Mouse (Mus musculus) stomach, embryonic 14.5 days (tissue): Measurements from ENCODE around the gene Tle1. TPM values are rescaled to one million over a fixed set of nuclear protein-coding genes. Genes with fewer than 3 reads are reported as not detected.

Experiments
- ATAC-seq: fragments of 200-750 bp; cut with Nextera tagmentation; 2 replicates; pipeline ENCODE4 v1.8.0; 2017; ENCODE audit warnings: low read depth, moderate TSS enrichment; ENCODE audit not compliant: insufficient number of reproducible peaks, insufficient read depth, low FRiP score
- H3K27ac ChIP-seq: fragments of 300-500 bp; sonication (generic); 2 replicates; pipeline ENCODE4 v1.5.1; 2014; ENCODE audit warnings: mild to moderate bottlenecking, low read length, moderate library complexity, mixed read lengths
- H3K27me3 ChIP-seq: fragments of 300-500 bp; sonication (generic); 2 replicates; pipeline ENCODE4 v1.6.1; 2014; ENCODE audit warnings: low read length, control low read depth, mixed read lengths; ENCODE audit not compliant: control insufficient read depth, insufficient read depth
- H3K36me3 ChIP-seq: fragments of 300-500 bp; sonication (generic); 2 replicates; pipeline ENCODE4 v1.6.1; 2014; ENCODE audit warnings: mild to moderate bottlenecking, control low read depth, low read length, moderate library complexity, mixed read lengths; ENCODE audit not compliant: control insufficient read depth, insufficient read depth
- H3K4me1 ChIP-seq: fragments of 300-500 bp; sonication (generic); 2 replicates; pipeline ENCODE4 v1.6.1; 2014; ENCODE audit warnings: low read length, control low read depth, mixed read lengths; ENCODE audit not compliant: control insufficient read depth, insufficient read depth
- H3K4me2 ChIP-seq: fragments of 300-500 bp; sonication (generic); replicated peaks from 2 replicates; pipeline ENCODE4 v1.6.1; 2014; ENCODE audit warnings: low read depth, low read length, control low read depth
- H3K4me3 ChIP-seq: fragments of 300-500 bp; sonication (generic); 2 replicates; pipeline ENCODE4 v1.5.1; 2014; ENCODE audit warnings: low read depth, low read length, control low read depth
- H3K9ac ChIP-seq: fragments of 300-500 bp; sonication (generic); replicated peaks from 2 replicates; pipeline ENCODE4 v1.6.1; 2014; ENCODE audit warnings: low read depth, mild to moderate bottlenecking, control low read depth, low read length, moderate library complexity, mixed read lengths
- H3K9me3 ChIP-seq: fragments of 300-500 bp; sonication (generic); 2 replicates; pipeline ENCODE4 v1.6.1; 2016; ENCODE audit warnings: low read depth, low read length, control low read depth; ENCODE audit not compliant: control insufficient read depth
- WGBS: fragments of 180-500 bp; shearing (Covaris S2); extraction: QIAGEN DNeasy Blood & Tissue Kit; methylation state at CpG from one replicate; pipeline ENCODE4 v1.1.7; 2014; 5-methylcytosine and 5-hydroxymethylcytosine counted together
- polyA plus RNA-seq: library from polyadenylated mRNA; unstranded; fragments of >200 nt; fragmentation: Nextera tagmentation; extraction: Ambion mirVana; gene quantifications from 2 replicates; pipeline ENCODE4 v1.2.1, GENCODE M21; 2014

The Tle1 gene
- polyA plus RNA-seq, 1 experiment from 2014 or later, result 25.8 TPM

GRCm38 (mm10) chr4:72127596-72127995, 73.1 kb downstream of the Tle1 start:
- H3K36me3 ChIP-seq, result peaks cover 4% of the 10 kb centered on the region; the same call in 1 of the 2 replicates
- ATAC-seq, result no peak
- WGBS, result 73% methylated on average over 2 of the region's 2 CpGs

GRCm38 (mm10) chr4:72124790-72125189, 75.9 kb downstream of the Tle1 start:
- no peak overlapping the region for H3K9ac ChIP-seq
- H3K27ac ChIP-seq, result no peak overlapping the region
- H3K4me2 ChIP-seq, result no peak overlapping the region
- ATAC-seq, result no peak
- H3K4me1 ChIP-seq, result no peaks in the 10 kb centered on the region
- no peak overlapping the region for H3K4me3 ChIP-seq
- WGBS, result 84% methylated on average over 5 of the region's 5 CpGs
- H3K36me3 ChIP-seq, result peaks cover 4% of the 10 kb centered on the region; the same call in 1 of the 2 replicates
- H3K27me3 ChIP-seq, result no peaks in the 10 kb centered on the region
- H3K9me3 ChIP-seq, result no peaks in the 10 kb centered on the region

More at GRCm38 (mm10) chr4:72127596-72127995, 73.1 kb downstream of the Tle1 start:
- H3K27me3 ChIP-seq, result no peaks in the 10 kb centered on the region
- no peak overlapping the region for H3K27ac ChIP-seq
- no peak overlapping the region for H3K4me2 ChIP-seq
- H3K4me1 ChIP-seq, result no peaks in the 10 kb centered on the region
- H3K4me3 ChIP-seq, result no peak overlapping the region
- no peak overlapping the region for H3K9ac ChIP-seq
- H3K9me3 ChIP-seq, result no peaks in the 10 kb centered on the region

GRCm38 (mm10) chr4:72122837-72123236, 77.9 kb downstream of the Tle1 start:
- WGBS, result 16% methylated on average over 1 of the region's 1 CpGs
- Histone ChIP-seq H3K36me3 (peaks cover 14% of the 10 kb centered on the region; the same call in 1 of the 2 replicates), H3K4me3 (no peak overlapping the region), H3K9me3 (no peaks in the 10 kb centered on the region), H3K4me2 (no peak overlapping the region), H3K27ac (no peak overlapping the region), H3K4me1 (no peaks in the 10 kb centered on the region), H3K9ac (no peak overlapping the region), H3K27me3 (no peaks in the 10 kb centered on the region)
- no peak for ATAC-seq

DNA sequence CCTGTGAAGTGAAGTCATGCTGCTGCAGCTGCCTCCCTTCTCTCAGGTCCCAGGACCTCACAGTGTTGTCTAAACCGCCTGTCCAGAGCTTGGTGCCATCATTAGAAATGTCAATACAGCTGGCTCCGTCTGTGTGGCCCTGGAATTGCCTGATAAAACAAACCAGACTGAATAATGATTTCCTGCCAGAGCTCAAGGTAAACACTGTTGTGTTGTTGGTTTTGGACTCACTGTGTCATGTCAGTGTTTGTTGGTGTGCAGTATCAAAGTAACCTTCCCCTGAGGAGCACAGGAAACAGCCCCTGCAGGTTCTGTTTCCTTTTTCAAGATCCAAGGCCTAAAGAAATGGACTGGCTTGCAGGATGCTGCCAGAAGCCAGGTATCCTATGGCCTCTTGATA, 78.4 kb downstream of the Tle1 start:
- H3K27me3 ChIP-seq, result no peaks in the 10 kb centered on the region
- no peak overlapping the region for H3K4me2 ChIP-seq
- no peak overlapping the region for H3K4me3 ChIP-seq
- 24% methylated on average over 2 of the region's 2 CpGs for WGBS
- no peak overlapping the region for H3K27ac ChIP-seq
- no peaks in the 10 kb centered on the region for H3K9me3 ChIP-seq
- ATAC-seq, result no peak
- no peaks in the 10 kb centered on the region for H3K4me1 ChIP-seq
- H3K9ac ChIP-seq, result no peak overlapping the region
- H3K36me3 ChIP-seq, result peaks cover 16% of the 10 kb centered on the region; the same call in 1 of the 2 replicates

- 75% methylated on average over 6 of the region's 6 CpGs for WGBS
- peaks cover 16% of the 10 kb centered on the region; the same call in 1 of the 2 replicates for H3K36me3 ChIP-seq
- no peak overlapping the region for H3K27ac ChIP-seq
- H3K9me3 ChIP-seq, result no peaks in the 10 kb centered on the region
- no peak overlapping the region for H3K4me3 ChIP-seq
- ATAC-seq, result no peak
- no peak overlapping the region for H3K4me2 ChIP-seq
- no peaks in the 10 kb centered on the region for H3K4me1 ChIP-seq
- H3K27me3 ChIP-seq, result no peaks in the 10 kb centered on the region
- H3K9ac ChIP-seq, result no peak overlapping the region
These were observed 80.7 kb downstream of the Tle1 start for GRCm38 (mm10) chr4:72120050-72120449.

GRCm38 (mm10) chr4:72105702-72106101, 95.0 kb downstream of the Tle1 start:
- Histone ChIP-seq H3K4me2 (no peak overlapping the region), H3K9me3 (no peaks in the 10 kb centered on the region), H3K27me3 (no peaks in the 10 kb centered on the region), H3K4me3 (no peak overlapping the region), H3K36me3 (no peaks in the 10 kb centered on the region; the same call in 1 of the 2 replicates), H3K9ac (no peak overlapping the region), H3K4me1 (no peaks in the 10 kb centered on the region), H3K27ac (no peak overlapping the region)
- no peak for ATAC-seq

- Histone ChIP-seq H3K9me3 (no peaks in the 10 kb centered on the region), H3K27ac (no peak overlapping the region), H3K4me2 (no peak overlapping the region), H3K4me3 (no peak overlapping the region), H3K9ac (no peak overlapping the region), H3K36me3 (no peaks in the 10 kb centered on the region), H3K27me3 (no peaks in the 10 kb centered on the region), H3K4me1 (no peaks in the 10 kb centered on the region)
- no peak for ATAC-seq
These were observed 96.5 kb downstream of the Tle1 start for GRCm38 (mm10) chr4:72104186-72104585.

DNA sequence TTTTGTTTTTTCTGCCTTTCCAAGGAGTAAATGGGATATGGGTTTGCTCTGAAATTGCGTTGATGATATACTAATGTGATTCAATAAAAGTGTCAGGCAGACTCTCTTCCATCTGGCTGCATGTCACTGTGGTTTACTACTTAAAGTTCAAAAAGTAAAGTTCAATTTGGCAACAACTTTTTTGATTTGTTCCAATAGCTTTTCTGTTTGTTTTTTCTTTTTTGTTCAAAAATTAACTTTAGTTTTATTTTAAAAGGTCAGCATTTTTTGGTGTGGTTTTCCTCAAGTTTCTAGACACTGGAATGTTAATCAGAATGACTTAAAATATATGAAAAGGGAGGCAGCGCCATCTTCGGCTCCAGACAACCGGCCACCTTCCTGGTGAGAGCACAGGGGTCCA, 112.9 kb downstream of the Tle1 start:
- H3K9me3 ChIP-seq, result no peaks in the 10 kb centered on the region
- H3K4me3 ChIP-seq, result no peak overlapping the region
- ATAC-seq, result no peak
- no peaks in the 10 kb centered on the region for H3K4me1 ChIP-seq
- H3K27me3 ChIP-seq, result no peaks in the 10 kb centered on the region
- H3K4me2 ChIP-seq, result no peak overlapping the region
- 94% methylated on average over 4 of the region's 4 CpGs for WGBS
- no peaks in the 10 kb centered on the region for H3K36me3 ChIP-seq
- H3K9ac ChIP-seq, result no peak overlapping the region
- H3K27ac ChIP-seq, result no peak overlapping the region

DNA sequence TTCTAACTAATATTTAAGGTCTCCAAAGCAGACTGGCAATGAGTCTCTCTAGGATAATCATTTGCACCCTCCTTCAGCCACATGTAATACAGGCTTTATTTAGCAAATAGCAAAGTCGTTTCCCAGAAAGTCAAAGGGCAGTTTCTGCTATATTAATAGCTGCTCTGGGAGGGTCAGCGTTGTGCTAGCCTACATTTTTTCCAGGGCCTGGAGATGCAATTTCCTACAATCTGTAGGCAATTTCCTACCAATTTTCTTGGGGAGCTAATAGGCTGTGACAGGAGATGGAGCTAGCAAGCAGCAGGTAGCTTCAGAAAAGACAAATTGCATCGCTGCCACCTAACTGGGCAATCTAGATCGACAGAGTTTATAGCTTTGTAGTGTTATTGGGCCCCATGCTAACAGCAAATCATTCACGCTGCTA, 131.6 kb downstream of the Tle1 start:
- ATAC-seq, result no peak
- WGBS, result 32% methylated on average over 5 of the region's 5 CpGs
- H3K27ac ChIP-seq, result no peak overlapping the region
- H3K9ac ChIP-seq, result no peak overlapping the region
- H3K27me3 ChIP-seq, result no peaks in the 10 kb centered on the region
- H3K36me3 ChIP-seq, result no peaks in the 10 kb centered on the region
- no peak overlapping the region for H3K4me3 ChIP-seq
- H3K4me2 ChIP-seq, result no peak overlapping the region
- no peaks in the 10 kb centered on the region for H3K4me1 ChIP-seq
- H3K9me3 ChIP-seq, result no peaks in the 10 kb centered on the region
